Mouse (Mus musculus) megakaryocyte-erythroid progenitor cell, adult 5 weeks (primary cell): ENCODE results near the gene Nop2. TPM values are rescaled to one million over a fixed set of nuclear protein-coding genes. Genes with fewer than 3 reads are reported as not detected.

Source experiments
- polyA plus RNA-seq: library from polyadenylated mRNA; stranded (reverse); fragments of >175 nt; gene quantifications from 2 replicates; pipeline ENCODE4 v1.2.3, GENCODE M21; 2012

The Nop2 gene
- 47.6 and 60.9 TPM in 2 replicates for polyA plus RNA-seq

DNA sequence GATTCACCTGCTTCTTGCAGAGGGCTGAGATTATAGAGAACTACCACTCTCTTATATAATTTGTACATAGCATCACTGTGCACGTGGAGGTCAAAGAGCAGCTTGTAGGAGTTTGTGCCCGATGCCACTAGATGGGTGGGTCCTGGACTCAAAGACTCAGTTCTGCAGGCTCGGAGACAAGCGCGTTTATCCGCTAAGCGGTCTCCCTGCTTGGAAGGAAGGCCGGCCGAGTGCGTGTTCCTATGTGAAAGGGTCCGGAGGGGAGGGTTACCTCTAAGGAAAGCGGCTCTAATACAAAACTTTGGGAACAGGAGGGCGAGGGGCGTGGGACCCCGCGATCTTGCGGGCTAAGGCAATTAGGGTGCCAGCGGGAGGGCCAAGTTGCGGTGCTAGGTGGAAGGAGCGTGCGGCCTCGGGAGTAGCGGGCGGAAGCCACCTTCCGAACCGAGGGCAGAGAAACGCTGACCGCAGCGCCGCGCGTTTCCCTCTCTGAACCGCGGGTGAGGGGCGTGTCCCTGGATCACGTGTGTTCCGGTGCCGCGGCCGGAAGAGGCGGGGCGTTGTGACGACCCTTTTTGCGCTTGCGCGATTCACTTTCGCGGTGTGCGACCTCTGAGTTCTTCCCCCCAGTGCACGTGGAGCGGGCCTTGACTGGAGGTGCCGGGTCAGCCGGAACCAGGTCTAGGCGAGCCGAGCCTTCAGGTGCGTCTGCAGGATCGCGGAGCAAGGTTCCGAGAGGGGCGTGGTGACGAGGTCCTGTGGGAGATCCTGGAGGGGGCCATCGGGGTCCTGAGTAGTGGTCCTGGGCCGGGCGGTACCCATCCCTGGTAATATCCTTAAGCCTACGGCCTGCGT lies at the start of gene Nop2:
Nop2 (plus strand) TSS at position 608 of the 855 bp plus-strand sequence.

DNA sequence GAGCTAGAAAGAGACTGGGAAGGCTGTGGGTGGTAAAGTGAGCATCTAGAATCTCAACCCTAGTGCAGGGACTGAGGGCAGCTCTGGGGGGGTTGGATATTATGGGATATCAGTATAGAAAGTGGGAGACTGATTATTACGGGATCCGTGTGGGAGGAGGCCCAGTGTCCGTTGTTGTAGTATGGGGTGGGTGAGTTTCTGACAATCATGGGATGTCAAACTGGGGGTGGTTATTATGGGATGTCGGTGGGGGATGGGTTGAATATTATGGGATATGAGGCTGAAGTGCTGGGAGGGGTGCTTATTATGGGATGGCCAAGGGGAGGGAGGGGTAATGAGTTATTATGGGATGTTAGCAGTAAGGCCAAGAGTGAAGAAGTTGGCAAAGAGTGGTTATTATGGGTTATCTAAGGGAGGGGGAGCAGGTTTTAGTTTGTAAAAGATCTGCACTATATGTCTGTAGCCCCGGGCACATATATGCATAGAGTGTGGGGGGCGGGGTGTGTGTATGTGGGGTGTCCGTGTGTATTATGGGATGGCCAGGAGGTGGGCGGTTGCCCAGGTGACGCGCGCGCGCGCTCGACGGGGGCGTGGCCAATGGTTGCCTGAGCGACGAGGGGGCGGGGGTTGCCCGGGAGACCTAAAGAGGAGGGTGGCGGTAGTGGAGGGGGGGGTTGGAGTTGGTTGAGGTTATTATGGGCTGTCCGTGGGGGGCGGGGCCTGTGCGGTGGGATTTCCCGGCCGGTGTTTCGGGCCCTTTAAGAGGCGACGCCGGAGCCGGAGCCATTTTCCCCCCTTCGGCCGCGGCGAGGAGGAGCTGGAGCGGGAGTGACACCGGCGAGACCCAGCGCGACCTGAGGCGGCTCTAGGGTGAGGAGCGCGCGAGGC lies 36.1 kb upstream of the Nop2 start, which contains the start of gene Chd4:
Chd4 (plus strand) TSS at position 591 of the 888 bp plus-strand sequence.

DNA sequence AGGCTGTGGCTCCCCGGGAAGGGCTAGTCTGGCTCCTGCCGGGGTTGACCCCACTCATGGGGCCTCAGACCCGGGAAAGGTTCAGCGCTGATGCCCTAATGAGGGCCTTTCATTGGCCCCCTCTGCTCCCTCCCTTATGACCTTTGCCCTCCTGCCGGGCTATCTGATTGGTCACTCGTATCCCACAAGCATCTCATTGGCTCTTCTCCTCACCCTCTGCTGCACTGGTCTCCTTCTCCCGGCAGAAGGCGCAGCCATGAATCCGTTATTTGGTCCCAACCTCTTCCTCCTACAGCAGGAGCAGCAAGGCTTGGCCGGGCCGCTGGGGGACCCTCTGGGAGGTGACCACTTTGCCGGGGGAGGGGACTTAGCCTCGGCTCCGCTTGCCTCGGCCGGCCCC lies 13.3 kb downstream of the Nop2 start, which contains the start of gene Iffo1:
Iffo1 (plus strand) TSS at position 241 of the 400 bp plus-strand sequence.

DNA sequence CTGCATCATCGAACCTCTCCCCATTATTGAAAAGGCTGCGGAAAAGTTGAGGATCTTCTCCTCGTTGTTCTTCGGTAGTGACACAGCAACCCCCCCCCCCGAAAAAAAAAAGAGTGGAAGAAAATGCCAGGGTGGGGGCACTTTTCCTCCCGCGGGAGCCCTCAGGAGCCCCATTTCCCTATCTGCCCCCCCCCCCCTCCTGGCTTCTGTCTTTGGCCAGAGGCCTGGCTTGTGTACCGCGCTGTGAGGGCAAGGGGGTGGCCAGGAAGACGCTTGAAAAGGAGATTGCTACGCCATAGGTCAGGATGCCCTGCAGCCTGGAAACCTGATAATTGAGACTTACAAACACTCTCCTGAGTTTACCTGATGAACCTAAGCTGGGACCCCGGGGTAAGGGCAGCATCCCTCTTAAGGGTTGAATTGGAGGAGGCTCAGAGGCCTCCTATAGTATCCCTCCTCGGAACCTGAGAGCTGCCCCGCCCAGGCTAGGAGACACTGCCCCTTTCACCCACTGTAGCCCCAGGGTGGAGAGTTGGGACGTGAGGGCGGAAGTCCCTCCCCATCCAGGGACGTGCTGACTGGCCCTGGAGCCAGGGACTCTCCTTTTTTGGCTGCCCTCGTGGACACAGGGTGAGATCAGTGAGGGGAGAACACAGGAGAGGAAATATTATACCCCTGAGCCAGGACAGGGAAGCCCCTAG lies 34.5 kb downstream of the Nop2 start, which contains the start of gene Gapdh:
Gapdh (minus strand) TSS at position 417 of the 701 bp plus-strand sequence.

DNA sequence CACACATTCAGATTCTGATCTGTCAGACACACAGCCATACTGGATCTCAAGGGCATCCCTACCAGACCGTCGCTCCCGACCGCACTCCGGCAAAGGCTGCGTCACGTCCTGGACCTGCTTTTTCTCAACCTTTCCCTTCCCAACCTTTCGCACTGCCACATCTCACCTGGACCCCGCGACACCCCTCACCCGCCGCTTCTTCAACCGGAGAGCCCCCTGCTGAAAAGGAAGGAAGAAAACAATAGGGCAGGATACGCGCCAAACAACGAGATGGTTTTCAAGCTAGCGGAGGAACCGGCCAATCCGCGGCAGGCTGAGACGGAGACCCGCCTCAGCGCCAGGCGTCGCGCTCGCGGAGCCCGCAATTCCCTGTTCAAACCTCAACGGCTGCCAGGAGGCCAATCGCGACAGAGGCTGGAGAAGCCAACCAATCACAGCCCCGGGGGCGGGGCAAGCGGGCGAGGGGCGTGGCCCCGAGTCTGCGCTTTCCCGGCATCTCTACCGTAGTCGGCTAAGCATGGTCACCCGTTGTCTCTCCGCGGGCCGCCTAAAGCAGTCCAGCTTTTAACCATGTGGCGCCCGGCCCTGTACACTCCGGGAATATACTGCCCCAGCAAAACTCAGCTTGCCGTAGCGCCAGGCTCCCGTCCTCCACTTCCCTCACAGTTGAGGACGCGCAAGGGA lies 59.8 kb downstream of the Nop2 start, which contains the start of the genes Ncapd2 and Mrpl51:
Ncapd2 (minus strand) TSS at position 370 of the 684 bp plus-strand sequence.
Mrpl51 (plus strand) TSS at position 470 of the 684 bp plus-strand sequence.

Other genes with a start within 250 kb of the Nop2 start
- 0.43 and 0.93 TPM in 2 replicates for gene Cd4, start 243.7 kb upstream of the Nop2 start, polyA plus RNA-seq
- gene Lag3, start 220.2 kb upstream of the Nop2 start, polyA plus RNA-seq = 5.7 and 9.5 TPM in 2 replicates
- gene Ptms, start 211.8 kb upstream of the Nop2 start, polyA plus RNA-seq = 278 and 322 TPM in 2 replicates
- gene Mlf2, start 200.5 kb upstream of the Nop2 start, polyA plus RNA-seq = 177 and 232 TPM in 2 replicates
- 50.6 and 53.4 TPM in 2 replicates for gene Cops7a, start 166.4 kb upstream of the Nop2 start, polyA plus RNA-seq
- gene Pianp, start 135.2 kb upstream of the Nop2 start, polyA plus RNA-seq = 0.24 and 1.00 TPM in 2 replicates
- 74.6 and 80.3 TPM in 2 replicates for gene Zfp384, start 122.8 kb upstream of the Nop2 start, polyA plus RNA-seq
- 15.9 and 19.1 TPM in 2 replicates for gene Ing4, start 92.1 kb upstream of the Nop2 start, polyA plus RNA-seq
- 12.2 and 12.7 TPM in 2 replicates for gene Acrbp, start 82.2 kb upstream of the Nop2 start, polyA plus RNA-seq
- gene Lpar5, start 64.0 kb upstream of the Nop2 start, polyA plus RNA-seq = 1.8 and 5.1 TPM in 2 replicates
- 149 and 226 TPM in 2 replicates for gene Chd4, start 35.9 kb upstream of the Nop2 start, polyA plus RNA-seq
- gene Iffo1, start 13.3 kb downstream of the Nop2 start, polyA plus RNA-seq = 48.0 and 55.0 TPM in 2 replicates
- gene Gapdh, start 34.6 kb downstream of the Nop2 start, polyA plus RNA-seq = 9,186 and 10,401 TPM in 2 replicates
- 249 and 284 TPM in 2 replicates for gene Ncapd2, start 59.8 kb downstream of the Nop2 start, polyA plus RNA-seq
- gene Mrpl51, start 59.9 kb downstream of the Nop2 start, polyA plus RNA-seq = 89.5 and 130 TPM in 2 replicates
- gene Vamp1, start 83.6 kb downstream of the Nop2 start, polyA plus RNA-seq = 3.3 and 4.6 TPM in 2 replicates
- gene Tapbpl, start 100.0 kb downstream of the Nop2 start, polyA plus RNA-seq = 24.6 and 24.9 TPM in 2 replicates
- gene Cd27, start 105.1 kb downstream of the Nop2 start, polyA plus RNA-seq = 41.2 and 57.0 TPM in 2 replicates
- not detected in 2 replicates for gene Tuba3a, start 154.1 kb downstream of the Nop2 start, polyA plus RNA-seq
- gene Ltbr, start 182.0 kb downstream of the Nop2 start, polyA plus RNA-seq = 116 and 137 TPM in 2 replicates
- gene Scnn1a, start 188.8 kb downstream of the Nop2 start, polyA plus RNA-seq = 17.2 and 30.5 TPM in 2 replicates
- gene Tnfrsf1a, start 217.5 kb downstream of the Nop2 start, polyA plus RNA-seq = 254 and 426 TPM in 2 replicates
- gene Plekhg6, start 248.9 kb downstream of the Nop2 start, polyA plus RNA-seq = 0.06 and 0.13 TPM in 2 replicates